Mouse (Mus musculus) thymus, postnatal 0 days (tissue): ENCODE measurements at regions not wholly inside any gene's neighbourhood (a gene's known extent, or its start where the extent isn't known, plus 50 kb on each side); places are given as distances from the start of the nearest gene placed in this dataset.

ENCODE experiments used
- DNase-seq: peaks from one replicate; pipeline ENCODE4 v3.0.0-alpha.2; 2015; ENCODE audit warnings: low spot score

DNA sequence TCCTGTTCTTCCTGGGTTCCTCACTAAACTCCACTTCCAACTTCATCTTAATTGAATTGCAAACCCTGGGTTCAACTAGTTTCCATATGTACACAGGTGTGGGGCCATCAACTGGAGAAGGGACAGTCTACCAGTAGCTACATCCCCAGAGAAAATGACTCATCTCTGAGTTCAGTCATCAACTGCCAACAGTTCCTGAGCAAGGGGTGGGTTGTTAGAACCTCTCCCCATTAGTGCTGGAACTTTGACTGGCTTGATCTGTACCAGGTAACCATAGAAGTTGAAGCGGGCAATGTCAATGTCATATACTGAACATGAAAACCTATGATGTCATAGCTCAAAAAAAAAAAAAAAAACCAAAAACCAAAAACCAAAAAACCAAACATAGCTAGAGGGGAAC, 69.8 kb downstream of the Gm21750 start:
- no peak for DNase-seq

DNA sequence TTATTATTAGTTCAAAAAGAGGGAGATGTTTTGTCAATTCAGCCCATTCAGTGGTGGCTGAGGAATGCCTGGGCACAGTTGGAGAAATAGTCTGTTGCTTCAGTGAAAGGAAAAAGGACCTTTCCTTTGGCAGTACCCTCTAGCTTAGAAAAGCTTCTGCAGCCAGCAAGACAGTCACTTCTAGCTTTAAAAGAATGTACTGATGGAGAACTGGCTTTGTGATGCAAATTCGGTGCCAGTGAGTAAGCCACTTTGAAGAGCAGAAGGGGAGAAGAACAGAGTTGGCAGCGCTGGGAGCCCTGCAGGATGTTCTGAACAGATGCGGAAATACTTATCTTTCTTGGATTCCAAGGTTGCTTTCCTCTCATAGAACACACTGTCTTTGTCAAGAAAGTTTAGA, 71.1 kb downstream of the Gm21750 start:
- DNase-seq: no peak

DNA sequence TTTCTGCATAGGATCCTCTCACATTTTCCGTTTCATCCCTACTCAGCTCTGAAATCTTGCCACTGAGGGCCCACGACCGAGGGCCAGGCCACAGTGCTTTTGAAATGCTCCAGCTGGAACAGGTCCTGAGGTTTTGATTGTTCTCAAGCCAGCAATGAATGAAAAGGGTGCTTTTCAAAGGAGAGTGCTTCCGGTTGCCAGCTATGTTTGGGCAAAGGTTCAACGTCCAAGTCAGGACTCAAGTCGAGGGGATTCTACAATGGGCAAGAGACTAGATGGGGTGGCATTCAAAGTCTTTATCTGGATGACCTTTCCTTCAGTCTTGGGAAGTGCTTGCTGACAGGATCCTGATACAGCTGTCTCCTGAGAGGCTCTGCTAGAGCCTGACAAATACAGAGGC, 89.8 kb downstream of the Gm21750 start:
- DNase-seq: no peak

DNA sequence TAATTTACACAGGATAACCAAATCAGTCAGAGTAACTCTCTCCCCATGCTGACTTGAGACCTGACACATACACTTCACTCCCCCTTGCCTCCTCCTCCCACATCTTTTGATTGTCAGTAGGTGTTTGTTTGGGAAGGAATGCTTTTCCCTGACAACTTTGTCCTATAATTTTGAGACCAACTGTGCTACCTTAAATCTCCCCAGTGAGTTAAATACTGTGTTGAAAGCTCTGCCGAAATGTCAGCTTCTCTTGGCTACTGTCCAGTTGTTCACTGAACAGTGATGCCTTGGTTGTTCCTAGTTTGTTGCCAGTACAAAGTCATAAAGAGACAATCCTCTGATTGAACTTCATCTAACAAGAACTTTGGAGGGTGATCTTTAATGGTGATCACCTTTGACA, 99.0 kb downstream of the Gm21750 start:
- DNase-seq: no peak

DNA sequence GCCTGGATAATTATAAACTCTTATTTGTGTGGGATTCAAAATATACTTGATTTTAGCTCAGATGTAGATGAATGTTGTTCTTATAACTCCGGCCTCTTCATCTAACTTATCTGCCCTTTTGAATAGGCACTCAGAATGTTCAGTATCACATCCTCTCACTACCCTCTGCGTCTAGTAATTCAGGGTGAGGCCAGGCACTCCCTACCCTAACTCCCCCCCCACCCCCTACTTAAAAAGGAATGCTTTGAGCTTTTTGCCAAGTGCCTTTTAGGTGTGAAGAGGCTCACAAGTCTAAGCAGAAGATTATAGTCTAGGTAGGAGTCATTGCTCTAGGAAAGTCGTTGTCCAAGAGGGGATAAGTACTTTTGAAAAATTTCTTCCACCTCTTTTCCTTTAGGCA, 111.9 kb downstream of the Gm21750 start:
- no peak for DNase-seq

DNA sequence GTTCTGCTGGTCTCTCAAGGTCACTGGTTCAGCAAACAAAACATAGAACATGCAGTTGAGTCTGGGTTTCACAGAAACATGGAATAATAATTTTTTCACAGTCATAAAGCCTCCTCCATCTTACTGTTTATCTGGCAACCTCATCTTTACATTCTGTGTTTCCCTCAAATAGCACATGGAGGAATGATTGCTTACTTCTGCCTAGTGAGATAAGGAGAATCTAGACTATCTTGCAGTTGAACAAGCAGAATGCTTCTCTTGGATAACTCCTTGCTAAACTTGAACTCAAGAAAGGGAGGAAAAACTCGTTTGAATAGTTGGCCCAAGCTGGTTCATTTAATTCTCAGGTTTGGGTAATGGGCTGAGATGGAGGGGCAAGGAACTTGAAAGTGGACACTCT, 112.8 kb downstream of the Gm21750 start:
- no peak for DNase-seq

DNA sequence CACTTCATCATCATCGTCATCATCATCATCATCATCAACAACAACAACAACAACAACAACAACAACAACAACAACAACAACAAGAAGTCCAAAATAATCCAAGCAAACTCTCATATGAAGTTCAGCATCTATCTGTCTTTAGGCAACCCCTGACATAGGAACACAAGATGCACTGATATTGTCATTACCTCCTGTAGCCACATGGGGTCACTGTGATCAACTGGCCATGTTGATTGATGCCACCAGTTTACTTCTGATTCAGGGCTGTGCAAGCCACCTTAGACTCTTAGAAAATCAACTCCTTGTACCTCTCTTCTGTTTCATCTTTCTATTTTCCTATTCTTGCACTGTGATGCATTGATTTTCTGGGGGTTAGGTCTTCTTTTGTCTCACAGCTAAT, 115.0 kb downstream of the Gm21750 start:
- DNase-seq: peak; percentile 37

DNA sequence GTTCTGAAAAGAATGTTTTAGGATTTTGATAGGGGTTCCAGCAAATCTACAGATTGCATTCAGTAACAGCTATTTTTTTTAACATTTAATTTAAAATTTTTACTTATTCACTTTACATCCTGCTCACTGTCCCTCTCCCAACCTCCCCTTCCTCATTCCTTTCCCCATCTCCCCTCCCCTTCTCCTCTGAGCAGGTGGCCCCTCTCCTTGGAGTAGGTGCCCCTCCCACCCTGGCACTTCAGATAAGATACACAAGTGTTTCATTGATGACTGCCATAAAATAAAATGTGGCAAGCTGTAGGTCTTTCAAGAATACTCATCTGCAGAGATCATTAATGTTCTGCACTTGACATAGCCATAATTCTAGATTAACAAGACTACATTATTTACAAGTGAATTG, 146.1 kb downstream of the Gm21750 start:
- DNase-seq: no peak

DNA sequence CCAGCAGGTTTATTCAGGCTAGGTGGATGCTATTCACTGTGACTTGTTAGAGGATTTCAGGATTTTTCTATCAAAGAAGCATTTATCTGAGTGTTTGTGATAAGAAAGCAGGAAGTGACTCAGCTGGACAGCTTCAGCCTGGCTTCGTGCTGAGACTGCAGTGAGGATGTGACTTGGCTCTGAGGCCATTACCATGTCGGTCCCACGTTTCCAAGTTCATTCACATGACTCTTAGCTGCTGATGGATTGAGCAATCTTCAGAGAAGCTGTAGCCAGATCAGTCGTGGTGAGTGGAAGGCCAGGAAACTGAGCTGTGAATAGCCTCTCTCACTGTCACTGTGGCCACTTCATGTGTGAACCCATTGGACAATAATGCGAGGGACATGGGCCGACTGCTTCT, 177.9 kb downstream of the Gm21750 start:
- DNase-seq: no peak

DNA sequence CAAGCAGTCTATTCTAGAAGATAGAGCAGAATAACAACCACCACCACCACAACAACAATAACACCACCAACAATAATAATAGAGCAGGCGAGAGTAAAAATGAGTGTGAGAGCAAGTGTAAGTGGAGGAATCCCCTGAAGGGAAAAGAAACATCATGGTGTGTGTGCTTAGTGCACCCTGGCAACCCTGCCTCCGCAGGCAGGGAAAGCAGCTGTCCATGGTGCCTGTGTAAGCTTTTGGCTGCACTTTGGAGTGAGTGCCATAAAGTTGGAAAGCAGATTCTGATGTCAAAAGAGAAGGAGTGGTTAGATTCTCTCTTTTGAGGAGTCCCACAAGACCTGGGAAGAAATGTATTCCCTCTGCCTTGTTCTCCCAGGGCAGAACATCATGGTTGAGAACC, 200.8 kb downstream of the Gm21750 start:
- DNase-seq: no peak

DNA sequence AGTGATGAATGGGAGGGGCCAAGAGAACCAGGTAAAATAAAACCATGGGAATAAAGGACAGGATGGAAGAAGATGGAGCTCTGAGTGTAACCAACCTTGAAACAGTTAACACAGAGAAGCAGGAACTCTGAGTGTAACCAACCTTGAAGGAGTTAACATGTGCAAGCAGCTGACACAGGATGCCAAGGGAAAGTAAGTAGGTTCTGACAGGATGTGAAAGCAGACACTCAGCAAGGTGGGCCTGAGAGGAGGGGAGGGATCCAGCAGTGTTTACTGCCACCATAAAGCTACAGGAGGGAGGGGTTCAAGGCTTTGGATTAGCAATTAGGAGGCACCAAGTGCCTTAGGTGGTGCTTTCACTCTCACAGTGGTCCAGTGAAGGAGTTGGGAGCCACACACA, 213.3 kb downstream of the Gm21750 start:
- DNase-seq: no peak

DNA sequence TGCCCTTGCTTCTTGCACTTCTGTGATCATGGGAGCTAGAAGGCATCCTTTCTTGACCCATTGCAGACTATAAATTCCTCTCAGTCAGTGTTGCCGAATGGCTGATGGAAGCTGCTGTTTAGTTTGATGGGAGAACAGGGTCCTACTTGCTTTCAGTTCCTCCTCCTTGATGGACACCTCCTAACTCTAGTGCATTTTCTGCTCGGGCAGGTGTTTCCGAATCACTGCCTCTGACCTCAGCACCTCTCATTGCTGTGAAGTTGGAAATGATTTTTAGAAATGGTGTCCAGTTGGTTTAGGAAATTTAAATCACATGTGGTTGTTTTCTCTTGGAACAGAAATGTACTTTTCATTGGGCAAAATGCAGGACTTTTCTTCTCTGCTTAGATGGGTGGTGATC, 214.9 kb downstream of the Gm21750 start:
- DNase-seq: no peak

DNA sequence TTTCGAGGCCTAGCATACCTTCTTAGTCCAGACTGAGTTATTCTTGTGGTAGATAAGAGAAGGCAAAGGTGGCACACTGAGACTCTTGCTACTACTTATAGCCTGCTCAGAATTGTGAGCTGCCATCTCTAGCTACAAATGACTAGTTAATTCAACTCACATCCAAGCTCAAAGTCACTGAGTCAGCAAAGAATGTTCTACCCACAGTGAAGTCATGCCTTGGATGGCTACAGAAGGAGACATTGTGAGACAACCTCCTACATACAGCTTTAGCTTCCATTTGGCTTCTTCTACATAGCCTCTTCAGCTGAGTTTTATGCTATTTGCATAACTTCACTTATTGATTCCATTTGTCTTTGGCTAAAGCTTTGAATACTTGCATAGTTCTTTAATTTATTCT, 217.2 kb downstream of the Gm21750 start:
- no peak for DNase-seq

DNA sequence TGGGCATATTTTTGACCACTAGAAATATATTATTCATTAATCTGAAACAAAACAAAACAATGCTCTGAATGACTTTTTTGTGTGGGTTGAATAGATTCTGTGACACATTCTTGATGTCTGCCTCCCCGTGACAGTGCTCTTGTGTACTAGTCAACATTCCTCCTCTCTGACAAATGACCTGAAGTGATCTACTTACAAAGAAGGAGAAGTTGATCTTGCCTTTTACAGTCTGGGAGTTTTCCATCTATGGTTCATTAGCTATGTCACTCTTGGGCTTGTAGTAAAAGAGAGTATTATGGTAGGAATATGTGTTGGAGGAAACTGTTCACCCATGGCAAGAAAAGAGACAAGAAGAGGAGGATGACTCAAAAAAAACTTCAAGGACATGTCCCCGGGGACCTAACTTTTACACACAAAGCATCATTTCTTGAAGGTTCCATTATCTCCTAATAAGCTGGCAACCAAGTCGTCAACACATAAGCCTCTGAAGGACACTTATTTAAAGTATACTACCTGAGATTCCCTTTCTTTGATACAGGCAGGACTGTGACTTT, 217.9 kb downstream of the Gm21750 start:
- no peak for DNase-seq

DNA sequence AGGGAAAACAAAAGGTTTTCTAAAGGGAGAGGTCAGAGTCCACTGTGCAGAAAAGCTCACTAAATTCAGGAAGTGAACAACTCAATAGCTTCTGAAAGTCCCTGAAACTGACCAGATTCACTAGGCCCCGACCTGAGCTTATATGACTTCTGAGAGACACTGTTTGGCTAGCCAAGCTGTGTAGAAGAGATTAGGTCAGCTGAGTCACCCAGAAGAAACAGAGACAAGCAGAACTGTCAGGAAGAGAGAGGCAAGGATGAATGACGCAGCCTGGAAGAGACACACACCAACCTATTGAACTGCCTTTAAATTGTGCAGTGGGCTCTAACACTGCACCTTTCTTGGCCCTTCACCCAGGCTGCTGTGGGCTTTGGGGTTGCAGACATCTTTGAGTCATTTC, 230.4 kb downstream of the Gm21750 start:
- DNase-seq: no peak

DNA sequence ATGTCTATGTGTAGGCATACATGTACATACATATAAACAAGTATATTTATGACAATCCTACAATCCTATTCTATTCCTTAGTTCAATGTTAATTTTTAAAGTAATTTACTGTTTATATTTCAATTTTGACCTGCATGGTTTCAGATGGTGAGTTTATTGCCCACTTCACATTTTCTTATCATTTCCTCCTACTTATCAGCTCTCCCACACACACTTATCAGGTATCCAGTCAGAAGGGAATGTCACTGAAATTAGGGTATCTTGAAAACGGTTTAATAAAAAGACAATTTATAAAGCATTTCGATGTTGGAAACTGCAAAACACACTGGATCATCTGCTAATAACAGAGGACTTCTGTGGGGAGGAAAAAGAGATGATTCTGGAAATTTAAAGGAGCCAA, 233.8 kb downstream of the Gm21750 start:
- DNase-seq: no peak

DNA sequence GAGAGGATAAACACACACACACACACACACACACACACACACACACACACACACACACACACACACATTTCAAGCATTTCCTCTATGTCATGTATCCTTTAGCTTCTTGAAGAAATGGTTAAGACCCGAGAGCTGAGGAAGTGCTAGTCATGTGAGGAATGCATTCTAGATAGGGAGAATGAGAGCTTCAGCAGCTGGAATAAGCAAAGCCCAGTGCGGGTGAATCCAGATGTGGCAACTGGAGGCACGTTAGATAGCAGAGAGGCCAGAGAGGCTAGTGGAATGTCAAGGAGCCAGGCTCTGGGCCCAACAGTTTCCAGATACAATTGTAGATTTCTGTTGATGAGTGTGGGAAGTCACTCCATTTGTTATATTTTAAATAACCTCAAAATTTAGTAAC, 234.2 kb downstream of the Gm21750 start:
- DNase-seq: no peak

DNA sequence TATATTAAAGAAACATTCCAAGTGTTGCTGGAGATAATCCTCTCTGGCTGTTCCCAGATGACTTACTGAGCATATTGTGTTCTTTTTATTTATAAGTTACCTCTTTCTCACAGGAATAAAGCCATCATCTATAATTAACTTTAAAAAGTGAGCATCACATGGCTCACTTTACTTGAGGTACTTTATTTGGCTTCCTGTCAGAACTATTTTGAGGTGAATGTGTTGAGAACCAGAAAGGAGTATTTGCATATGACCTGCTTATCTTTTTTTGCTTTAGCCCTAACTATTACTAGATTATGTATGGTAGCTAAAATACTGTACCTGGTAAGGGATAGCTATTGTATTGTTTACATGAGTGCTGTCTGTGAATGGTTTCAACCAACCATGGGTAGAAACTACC, 238.1 kb downstream of the Gm21750 start:
- no peak for DNase-seq

DNA sequence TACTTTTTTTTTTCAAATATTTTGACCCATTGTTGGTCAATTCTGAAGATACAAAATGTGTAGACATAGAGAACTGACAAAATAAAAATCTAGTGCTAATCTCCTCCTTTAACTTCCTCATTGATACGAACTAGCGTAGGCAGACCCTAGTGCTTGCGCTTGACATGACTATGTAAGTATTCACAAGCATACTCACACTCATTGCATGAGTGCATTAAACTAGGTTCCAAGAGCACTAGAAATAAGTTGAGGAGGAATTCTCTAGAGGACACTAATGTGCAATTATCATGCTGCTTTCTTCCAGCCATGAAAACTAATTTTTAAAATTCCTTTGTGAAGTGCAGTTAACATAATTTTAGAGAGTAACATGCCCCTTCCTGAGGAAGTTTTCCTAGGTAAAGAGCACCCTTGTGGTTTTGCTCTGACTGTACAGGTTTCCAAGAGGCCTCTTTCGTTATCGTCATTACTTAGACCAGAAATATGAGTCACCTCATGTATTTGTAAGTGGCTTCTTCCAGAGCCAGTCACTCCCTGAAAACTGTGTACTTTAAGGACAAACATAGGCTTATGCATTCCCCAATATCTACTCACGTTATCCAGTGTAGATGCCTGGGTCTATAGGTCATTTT, 241.2 kb downstream of the Gm21750 start:
- DNase-seq: no peak

DNA sequence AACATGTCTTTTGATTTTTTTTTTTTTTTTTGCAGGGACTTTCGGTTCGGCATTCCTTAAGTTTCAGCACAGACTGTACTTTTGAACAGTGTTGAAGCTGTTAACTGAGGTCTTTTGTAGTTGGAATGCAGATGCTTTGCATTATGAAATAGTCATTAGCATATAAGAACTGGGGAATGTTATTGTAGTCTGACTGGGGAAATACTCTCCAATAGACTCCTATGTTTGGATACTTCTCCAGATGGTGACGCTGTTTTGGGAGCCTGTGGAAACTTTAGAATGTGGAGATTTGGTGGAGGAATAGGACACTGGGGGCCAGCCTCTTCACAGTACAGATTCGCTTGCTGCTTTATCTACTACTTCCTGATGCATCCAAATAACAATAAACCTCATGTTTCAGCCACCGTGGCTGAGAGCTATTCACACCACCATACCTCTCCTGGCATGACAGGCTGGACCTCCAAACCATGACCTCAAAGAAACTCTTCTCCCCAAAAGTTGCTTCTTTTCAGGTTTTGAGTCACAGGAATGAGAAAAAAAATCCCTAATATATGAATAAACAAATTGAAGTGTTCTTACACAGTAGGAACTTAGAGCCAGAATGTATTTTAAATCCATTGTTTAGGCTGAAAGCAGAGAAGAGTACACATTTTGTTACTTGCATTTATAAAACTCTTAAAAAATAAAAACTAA, 252.9 kb downstream of the Gm21750 start:
- no peak for DNase-seq

DNA sequence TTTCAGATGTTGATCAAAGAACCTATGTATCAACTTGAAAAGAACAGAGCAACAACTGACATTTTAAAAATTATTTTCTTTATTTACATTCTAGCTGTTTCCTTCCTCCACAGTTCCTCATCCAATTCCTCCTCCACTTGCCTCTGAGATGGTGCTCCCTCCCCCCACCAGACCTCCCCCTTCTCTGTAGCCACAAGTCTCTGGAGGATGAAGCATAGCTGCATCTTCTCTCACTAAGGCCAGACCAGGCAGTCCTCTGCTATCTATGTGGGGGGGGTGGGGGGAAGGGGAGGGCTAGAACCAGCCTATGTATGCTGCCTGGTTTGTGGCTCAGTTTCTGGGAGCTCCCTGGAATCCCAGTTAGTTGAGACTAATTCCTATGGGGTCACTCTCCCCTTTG, 255.0 kb downstream of the Gm21750 start:
- DNase-seq: no peak

DNA sequence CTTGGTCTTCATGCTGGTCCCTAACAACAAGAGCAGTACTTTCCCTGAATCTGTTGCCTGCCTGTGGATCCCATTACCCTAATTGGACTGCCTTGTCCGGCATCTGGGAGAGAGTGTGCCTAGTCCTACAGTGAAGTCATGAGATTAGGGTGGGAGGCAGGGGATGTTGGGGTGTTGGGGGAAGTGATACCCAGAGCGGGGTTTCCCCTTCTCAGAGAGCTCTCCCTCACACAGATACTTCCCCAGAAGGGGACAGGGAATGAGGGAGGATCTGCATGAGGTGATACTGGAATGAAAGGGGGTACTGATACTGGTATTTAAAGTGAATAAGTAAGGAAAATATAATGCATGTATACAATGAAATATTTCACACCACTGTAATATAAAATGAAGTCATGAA, 270.1 kb downstream of the Gm21750 start:
- DNase-seq: no peak

DNA sequence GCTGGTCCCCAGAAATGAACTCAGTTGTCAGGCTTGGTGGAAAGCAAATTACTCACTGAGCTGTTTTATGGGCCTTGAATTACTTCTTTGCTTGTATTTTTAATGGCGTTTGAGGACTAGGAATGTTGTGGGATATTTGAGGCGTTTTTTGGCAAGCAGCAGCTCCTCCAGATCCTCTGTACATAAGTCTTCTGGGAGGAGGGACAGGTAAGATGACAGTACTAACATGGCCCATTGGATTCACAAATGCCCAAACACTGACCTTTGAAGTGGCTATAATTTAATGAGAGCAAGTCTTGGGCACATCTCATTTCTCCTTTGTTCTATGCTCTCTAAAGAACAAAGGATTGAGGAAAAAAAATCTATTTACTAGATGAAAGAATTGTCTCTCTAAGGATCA, 286.3 kb downstream of the Gm21750 start:
- DNase-seq: no peak
